Mouse (Mus musculus): ENCODE results near the gene Tceanc. TPM values are rescaled to one million over a fixed set of nuclear protein-coding genes. Genes with fewer than 3 reads are reported as not detected.
"Not testable (repeated sequence)": the region's sequence is repeated elsewhere in the genome, so short reads cannot be mapped to it uniquely, and the experiment has no call there.

Gene Tceanc
- polyA plus RNA-seq, 1 experiment from 2014 or later = 12.6 TPM

- no peak for ATAC-seq (ENCODE audit: low FRiP score)
- Histone ChIP-seq H3K27ac (no peak overlapping the region), H3K4me3 (no peak overlapping the region), H3K36me3 (no peaks in the 10 kb centered on the region), H3K27me3 (peaks cover 13% of the 10 kb centered on the region; the same call in 1 of the 2 replicates), H3K9ac (no peak overlapping the region), H3K4me1 (no peaks in the 10 kb centered on the region), H3K4me2 (replicated peaks) (no peak overlapping the region), H3K9me3 (replicated peaks) (no peaks in the 10 kb centered on the region)
- WGBS = 78% methylated on average over 1 of the region's 1 CpGs
These were observed 1.7 kb downstream of the Tceanc start for GRCm38 (mm10) chrX:166516631-166517030.

DNA sequence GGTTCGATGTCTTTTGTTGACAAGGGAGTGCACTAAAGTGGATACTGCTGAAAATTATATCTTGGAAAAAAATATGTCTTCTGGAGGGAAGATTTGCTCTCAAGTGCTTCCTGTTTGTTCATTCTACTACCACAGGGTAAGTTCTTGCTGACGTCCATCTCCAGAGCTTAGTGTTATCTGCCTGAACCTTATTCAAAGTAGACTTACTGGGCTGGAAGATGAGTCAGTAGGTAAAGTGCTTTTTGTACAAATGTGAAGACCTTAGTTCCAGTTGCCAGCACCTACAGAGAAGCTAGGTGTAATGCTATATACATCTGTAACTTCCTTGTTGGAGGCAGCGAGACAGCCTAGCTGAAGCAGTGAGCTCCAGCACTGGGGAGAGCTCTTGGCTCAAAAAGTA lies 2.4 kb downstream of the Tceanc start:
- Histone ChIP-seq H3K9me3 (replicated peaks) (no peaks in the 10 kb centered on the region), H3K4me2 (replicated peaks) (no peak overlapping the region), H3K4me1 (no peaks in the 10 kb centered on the region), H3K27ac (no peak overlapping the region), H3K36me3 (no peaks in the 10 kb centered on the region), H3K27me3 (peaks cover 13% of the 10 kb centered on the region; the same call in 1 of the 2 replicates), H3K9ac (no peak overlapping the region), H3K4me3 (no peak overlapping the region)
- no peak for ATAC-seq (ENCODE audit: low FRiP score)
- 93% methylated on average over 3 of the region's 3 CpGs for WGBS

- Histone ChIP-seq H3K4me2 (replicated peaks) (peak overlapping the region; percentile 25; the same call in 1 of the 2 replicates), H3K27me3 (peaks cover 13% of the 10 kb centered on the region)
- not testable (repeated sequence) for H3K4me3 ChIP-seq; H3K27ac ChIP-seq; H3K36me3 ChIP-seq; ATAC-seq (ENCODE audit: low FRiP score); H3K9ac ChIP-seq; H3K9me3 ChIP-seq (replicated peaks); H3K4me1 ChIP-seq
- WGBS = 32% methylated on average over 12 of the region's 12 CpGs
These were observed 4.3 kb downstream of the Tceanc start for GRCm38 (mm10) chrX:166514035-166514434.

- Histone ChIP-seq H3K9me3 (replicated peaks) (no peaks in the 10 kb centered on the region), H3K4me3 (no peak overlapping the region), H3K27ac (no peak overlapping the region), H3K36me3 (no peaks in the 10 kb centered on the region), H3K9ac (no peak overlapping the region), H3K4me1 (no peaks in the 10 kb centered on the region), H3K4me2 (replicated peaks) (no peak overlapping the region), H3K27me3 (peaks cover 13% of the 10 kb centered on the region)
- ATAC-seq (ENCODE audit: low FRiP score) = no peak
- WGBS = 93% methylated on average over 4 of the region's 4 CpGs
These were observed 6.3 kb downstream of the Tceanc start for GRCm38 (mm10) chrX:166512071-166512470.

DNA sequence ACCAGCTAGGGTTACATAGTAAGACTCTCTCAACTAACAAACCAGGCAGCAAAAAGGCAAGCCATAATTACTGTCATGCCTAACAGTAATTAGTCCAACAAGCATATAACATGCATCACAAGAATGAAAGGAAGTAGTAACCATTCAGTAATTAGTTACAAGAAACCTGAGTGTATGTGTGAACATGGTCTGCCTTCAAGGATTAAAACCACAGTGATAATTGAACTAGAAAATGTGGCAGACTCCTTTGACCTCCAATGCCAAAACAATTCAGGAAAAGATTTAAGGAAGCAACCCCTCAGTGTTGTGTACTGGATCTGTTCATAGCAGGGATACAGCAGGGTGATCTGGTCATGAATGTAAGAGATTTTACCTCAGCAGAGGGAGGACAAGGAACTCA lies 7.3 kb downstream of the Tceanc start:
- H3K27ac ChIP-seq = no peak overlapping the region

DNA sequence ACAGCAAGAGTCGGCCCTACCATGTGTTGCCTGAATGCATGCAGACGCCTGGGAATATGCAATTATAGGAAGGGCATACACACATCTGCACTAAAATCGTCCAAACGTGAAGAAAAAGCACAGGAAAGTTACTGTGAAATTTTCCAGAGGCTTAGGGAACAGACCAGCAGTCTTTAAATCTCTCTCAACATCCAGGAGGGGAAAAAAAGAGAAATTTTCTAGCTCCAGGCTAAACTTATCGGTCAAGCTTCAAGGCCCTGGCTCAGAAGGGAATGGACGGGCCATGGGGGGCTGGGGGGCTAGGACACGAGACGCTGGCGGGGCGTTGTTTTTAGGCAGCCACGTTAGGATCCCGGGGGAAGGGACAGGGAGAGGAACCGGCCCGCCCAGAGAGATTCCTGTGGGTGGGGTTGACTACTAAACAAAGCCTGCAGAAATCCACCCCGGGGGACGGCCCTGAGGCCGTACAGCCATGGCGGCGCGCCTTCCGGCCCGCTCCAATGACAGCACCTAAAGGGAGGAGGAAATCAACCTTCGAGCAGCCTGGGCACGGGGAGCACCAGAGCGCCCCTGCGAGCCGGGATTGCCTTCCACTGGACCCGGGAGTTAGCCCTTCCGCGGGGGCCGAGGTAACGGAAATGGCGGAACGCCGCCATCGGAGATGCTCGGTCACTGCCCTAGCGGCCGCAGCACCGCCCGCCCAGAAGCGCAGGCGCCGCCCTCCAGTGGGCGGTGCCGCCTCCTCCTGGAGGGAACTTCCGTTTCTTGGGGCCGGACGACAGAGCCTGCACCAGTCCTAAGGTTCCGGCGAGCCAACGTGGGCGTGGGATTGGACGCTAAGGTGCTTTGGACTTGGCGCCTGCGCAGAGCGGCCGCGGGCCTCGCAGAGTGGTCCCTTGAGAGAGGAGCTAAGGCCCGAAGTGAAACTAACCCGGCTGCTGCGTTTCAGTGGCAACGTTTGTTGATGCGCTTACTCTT lies 8.3 kb downstream of the Tceanc start:
- Histone ChIP-seq H3K9me3 (replicated peaks) (no peaks in the 10 kb centered on the region), H3K4me3 (peak overlapping the region; percentile 52), H3K9ac (peak overlapping the region; percentile 72), H3K27ac (peak overlapping the region; percentile 99), H3K27me3 (peaks cover 7% of the 10 kb centered on the region), H3K4me2 (replicated peaks) (peak overlapping the region; percentile 50), H3K36me3 (no peaks in the 10 kb centered on the region), H3K4me1 (no peaks in the 10 kb centered on the region)
- 20% methylated on average over 46 of the region's 65 CpGs for WGBS
- peak; percentile 99 for ATAC-seq (ENCODE audit: low FRiP score)

More for the DNA sequence above, 7.3 kb downstream of the Tceanc start:
- Histone ChIP-seq H3K9me3 (replicated peaks) (no peaks in the 10 kb centered on the region), H3K4me2 (replicated peaks) (no peak overlapping the region), H3K4me3 (no peak overlapping the region), H3K36me3 (no peaks in the 10 kb centered on the region), H3K27me3 (peaks cover 11% of the 10 kb centered on the region), H3K4me1 (no peaks in the 10 kb centered on the region), H3K9ac (no peak overlapping the region)
- ATAC-seq (ENCODE audit: low FRiP score) = no peak

DNA sequence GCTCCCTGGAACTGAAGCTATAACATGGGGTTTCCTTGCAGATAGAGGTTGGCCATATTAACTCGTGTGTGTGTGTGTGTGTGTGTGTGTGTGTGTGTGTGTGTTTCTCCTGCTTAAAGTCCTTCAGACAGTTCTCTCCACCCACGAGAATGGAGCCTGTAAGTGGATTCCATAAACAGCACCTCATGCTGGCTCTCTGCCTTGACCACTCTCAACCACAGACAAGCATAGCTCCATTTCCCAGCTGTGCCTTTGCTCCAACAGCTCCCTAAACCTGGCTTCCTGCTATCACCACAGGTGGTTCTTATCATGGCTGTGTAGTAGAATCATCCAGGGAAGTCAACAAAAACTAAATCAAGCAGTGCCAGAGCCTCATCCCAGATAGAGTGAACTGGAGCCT lies 13.9 kb downstream of the Tceanc start:
- WGBS = 57% methylated on average over 2 of the region's 2 CpGs
- Histone ChIP-seq H3K27ac (no peak overlapping the region), H3K9ac (no peak overlapping the region), H3K27me3 (peaks cover 5% of the 10 kb centered on the region; the same call in 1 of the 2 replicates), H3K4me3 (no peak overlapping the region), H3K4me2 (replicated peaks) (no peak overlapping the region), H3K4me1 (no peaks in the 10 kb centered on the region), H3K9me3 (replicated peaks) (no peaks in the 10 kb centered on the region), H3K36me3 (no peaks in the 10 kb centered on the region)
- no peak for ATAC-seq (ENCODE audit: low FRiP score)

DNA sequence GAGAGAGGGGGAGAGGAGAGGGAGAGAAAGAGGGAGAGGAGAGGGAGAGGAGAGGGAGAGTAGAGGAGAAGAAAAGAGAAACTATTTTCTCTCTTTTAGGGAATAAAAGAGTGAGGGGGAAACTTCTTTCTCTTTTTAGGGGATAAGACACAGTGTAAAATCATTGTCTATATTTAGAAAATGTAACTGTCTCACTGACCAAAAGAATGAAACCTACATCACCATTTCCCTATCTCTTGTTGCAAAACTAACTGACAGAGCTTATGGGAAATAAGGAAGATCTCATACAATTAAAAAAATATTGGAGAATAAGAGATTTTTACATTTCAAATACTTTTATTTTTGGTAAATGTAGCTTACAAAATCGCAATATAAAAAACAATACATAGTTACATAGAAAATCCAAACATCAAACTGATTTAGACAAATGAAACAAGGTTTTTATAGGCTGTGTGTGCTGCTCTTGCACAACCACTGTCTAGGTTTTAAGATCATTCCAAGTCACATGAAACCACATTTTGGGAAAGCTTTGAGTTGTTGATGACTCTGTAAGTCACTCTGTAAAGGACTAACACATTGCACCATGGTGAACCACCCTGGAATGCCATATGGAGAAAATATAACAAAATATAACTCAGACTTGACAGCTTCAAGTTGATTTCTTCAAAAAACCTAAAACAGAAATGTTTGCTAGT lies 18.7 kb downstream of the Tceanc start:
- Histone ChIP-seq H3K4me3 (no peak overlapping the region), H3K9ac (no peak overlapping the region), H3K27ac (no peak overlapping the region), H3K27me3 (peaks cover 5% of the 10 kb centered on the region; the same call in 1 of the 2 replicates), H3K36me3 (no peaks in the 10 kb centered on the region), H3K9me3 (replicated peaks) (no peaks in the 10 kb centered on the region), H3K4me1 (no peaks in the 10 kb centered on the region), H3K4me2 (replicated peaks) (no peak overlapping the region)
- WGBS = 74% methylated on average over 1 of the region's 1 CpGs
- ATAC-seq (ENCODE audit: low FRiP score) = no peak

- H3K4me3 ChIP-seq = no peak overlapping the region
- no peak overlapping the region for H3K27ac ChIP-seq
- 0 out of 2 replicates have a peak, but pooled peaks cover under 1% of the 10 kb centered on the region for H3K27me3 ChIP-seq
- H3K9ac ChIP-seq = no peak overlapping the region
- no peak for ATAC-seq (ENCODE audit: low FRiP score)
- H3K9me3 ChIP-seq (replicated peaks) = no peaks in the 10 kb centered on the region
- WGBS = 48% methylated on average over 4 of the region's 4 CpGs
- no peak overlapping the region for H3K4me2 ChIP-seq (replicated peaks)
- H3K4me1 ChIP-seq = no peaks in the 10 kb centered on the region
- H3K36me3 ChIP-seq = no peaks in the 10 kb centered on the region
These were observed 20.6 kb downstream of the Tceanc start for GRCm38 (mm10) chrX:166497771-166498170.

GRCm38 (mm10) chrX:166495052-166495451 lies 23.3 kb downstream of the Tceanc start:
- H3K27me3 ChIP-seq = no peaks in the 10 kb centered on the region
- no peak overlapping the region for H3K4me2 ChIP-seq (replicated peaks)
- WGBS = 88% methylated on average over 2 of the region's 2 CpGs

DNA sequence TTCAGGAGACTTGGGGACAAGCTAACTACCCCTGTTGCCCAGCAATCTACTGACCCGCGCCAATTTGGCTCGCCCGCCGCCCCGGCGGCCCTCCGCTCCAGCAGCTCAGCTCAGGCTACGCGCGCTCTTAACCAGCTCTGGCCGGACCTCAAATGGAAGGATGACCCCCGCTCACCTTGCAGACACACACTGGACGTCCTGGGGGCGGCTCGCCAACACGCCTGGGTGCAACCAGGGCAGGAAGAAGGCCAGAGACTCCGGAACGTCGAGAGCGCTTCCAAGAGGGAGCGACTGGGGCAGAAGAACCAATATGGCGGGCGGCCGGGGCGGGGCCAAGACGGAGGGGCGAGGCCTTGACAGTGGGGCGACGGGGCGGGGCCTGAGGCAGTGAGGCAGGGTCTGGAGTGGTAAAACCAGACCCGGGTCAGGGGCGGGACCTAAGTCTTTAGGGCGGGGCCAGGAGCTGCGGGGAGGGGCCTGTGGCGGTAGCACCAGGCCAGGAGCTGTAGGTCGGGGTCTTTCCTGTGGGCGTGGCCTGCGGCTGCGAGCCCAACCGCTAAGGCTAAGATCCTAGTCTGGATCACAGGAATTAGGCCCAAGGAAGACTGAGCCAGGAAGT lies 38.9 kb downstream of the Tceanc start, which contains the start of gene Rab9:
Gene Rab9 (minus strand): TSS at position 503 of the 619 bp plus-strand sequence.
- 24% methylated on average over 41 of the region's 41 CpGs for WGBS
- Histone ChIP-seq H3K27me3 (peaks cover 9% of the 10 kb centered on the region), H3K4me1 (peaks cover 3% of the 10 kb centered on the region), H3K4me3 (peak within 1 kb of the TSS; percentile 57), H3K27ac (peak within 1 kb of the TSS; percentile 71), H3K9me3 (replicated peaks) (no peaks in the 10 kb centered on the region), H3K36me3 (no peaks in the 10 kb centered on the region), H3K9ac (peak within 1 kb of the TSS; percentile 61), H3K4me2 (replicated peaks) (peak within 1 kb of the TSS; percentile 56)
- peak; percentile 99 for ATAC-seq (ENCODE audit: low FRiP score)

More at GRCm38 (mm10) chrX:166495052-166495451, 23.3 kb downstream of the Tceanc start:
- Histone ChIP-seq H3K36me3 (no peaks in the 10 kb centered on the region), H3K27ac (no peak overlapping the region), H3K9me3 (replicated peaks) (no peaks in the 10 kb centered on the region), H3K9ac (no peak overlapping the region), H3K4me3 (no peak overlapping the region), H3K4me1 (no peaks in the 10 kb centered on the region)
- no peak for ATAC-seq (ENCODE audit: low FRiP score)
